ENCODE assay signal across 10 mouse cellular contexts in genomic region chr19:6858031-6858430, GRCm38 (mm10). TPM values are rescaled to one million over a fixed set of nuclear protein-coding genes. Genes with fewer than 3 reads are reported as not detected.
A peak's percentile ranks its signal among the peaks of the same experiment; 100 is the strongest.
DNase-seq lines count a peak whose midpoint lies in the region; ATAC-seq and TF ChIP-seq lines count a peak whose summit lies in the region.
"Had no signal": no experiment of that assay in that cellular context is flagged by ENCODE, and none has a peak within 500 bp of the region (broad histone marks: within the 10 kb centered on the region; RNA-seq: fewer than 3 reads in every experiment).

Gene Ccdc88b, minus strand, starts transcription at chr19:6858211.

- no peak within 1 kb of the TSS for H3K27ac ChIP-seq in heart, embryonic 15.5 days
- no peak within 1 kb of the TSS for H3K27ac ChIP-seq in heart, embryonic 11.5 days (ENCODE audit: low read depth, low read length)
- peak within 1 kb of the TSS; percentile 95 for H3K27ac ChIP-seq in CH12.LX (ENCODE audit: insufficient read depth, low read depth)
- peak within 1 kb of the TSS; percentile 5; the same call in 1 of the 2 replicates for H3K27ac ChIP-seq in liver, embryonic 16.5 days (ENCODE audit: low read length)
- peak within 1 kb of the TSS; percentile 83 for H3K27ac ChIP-seq in spleen, adult 2 months (ENCODE audit: insufficient read depth, low read length)
- no peak within 1 kb of the TSS for H3K27ac ChIP-seq in midbrain, embryonic 13.5 days
- H3K27ac ChIP-seq: left cerebral cortex, adult 2 months had no signal

- dilution Hi-C loops in CH12.LX (cut with MboI; ENCODE audit: extremely low pct_ligation_motif_present, extremely low pct_unique_long_range_greater_than_20kb, low sequenced_read_pairs) = no loop called here

- no peaks in the 10 kb centered on the region for H3K36me3 ChIP-seq in heart, embryonic 15.5 days
- no peaks in the 10 kb centered on the region for H3K36me3 ChIP-seq in heart, embryonic 11.5 days (ENCODE audit: control insufficient read depth, insufficient read depth, low read length)
- peaks cover 30 to 57% of the 10 kb centered on the region in 2 experiments for H3K36me3 ChIP-seq in CH12.LX (replicated peaks in 1 of 2; ENCODE audit: control insufficient read depth in 1 of 2, insufficient read depth in 1 of 2, low read length in 1 of 2)
- no peaks in the 10 kb centered on the region for H3K36me3 ChIP-seq in liver, embryonic 16.5 days (ENCODE audit: control insufficient read depth, insufficient read depth)
- peaks cover 7% of the 10 kb centered on the region for H3K36me3 ChIP-seq in spleen, adult 2 months (ENCODE audit: control insufficient read depth, insufficient read depth, low read length)
- H3K36me3 ChIP-seq in midbrain, embryonic 13.5 days = no peaks in the 10 kb centered on the region

- peak within 1 kb of the TSS; percentile 18; the same call in 1 of the 2 replicates for H3K4me2 ChIP-seq in heart, embryonic 15.5 days
- no peak within 1 kb of the TSS for H3K4me2 ChIP-seq in heart, embryonic 11.5 days
- H3K4me2 ChIP-seq in CH12.LX (ENCODE audit: insufficient read depth, low read depth, poor library complexity, severe bottlenecking) = peak within 1 kb of the TSS; percentile 86
- H3K4me2 ChIP-seq in liver, embryonic 16.5 days (ENCODE audit: low read depth, low read length) = peak within 1 kb of the TSS; percentile 29
- H3K4me2 ChIP-seq in midbrain, embryonic 13.5 days (replicated peaks) = no peak within 1 kb of the TSS

- TF ChIP-seq EP300 in CH12.LX (IDR thresholded peaks at IDR 0.05; ENCODE audit: low read length) = peak; percentile 86

- peaks cover 17% of the 10 kb centered on the region for H3K4me1 ChIP-seq in heart, embryonic 15.5 days (replicated peaks)
- peaks cover 9% of the 10 kb centered on the region for H3K4me1 ChIP-seq in heart, embryonic 11.5 days (ENCODE audit: control insufficient read depth, insufficient read depth, low read length)
- peaks cover 23 to 43% of the 10 kb centered on the region in 2 experiments for H3K4me1 ChIP-seq in CH12.LX (ENCODE audit: control insufficient read depth in 1 of 2, insufficient read depth in 2 of 2)
- peaks cover 17% of the 10 kb centered on the region for H3K4me1 ChIP-seq in liver, embryonic 16.5 days (ENCODE audit: control insufficient read depth, low read depth, low read length)
- H3K4me1 ChIP-seq in spleen, adult 2 months (ENCODE audit: control insufficient read depth, insufficient read depth, insufficient read length) = peaks cover 39% of the 10 kb centered on the region
- peaks cover 12% of the 10 kb centered on the region; the same call in 1 of the 2 replicates for H3K4me1 ChIP-seq in midbrain, embryonic 13.5 days (replicated peaks)

- no peak within 1 kb of the TSS for H3K9ac ChIP-seq in heart, embryonic 15.5 days
- no peak within 1 kb of the TSS for H3K9ac ChIP-seq in heart, embryonic 11.5 days (ENCODE audit: low read depth, low read length)
- H3K9ac ChIP-seq in CH12.LX (ENCODE audit: insufficient read depth, low read depth) = peak within 1 kb of the TSS; percentile 92
- H3K9ac ChIP-seq in liver, embryonic 16.5 days (ENCODE audit: low read depth, low read length) = no peak within 1 kb of the TSS
- H3K9ac ChIP-seq in midbrain, embryonic 13.5 days (replicated peaks) = no peak within 1 kb of the TSS

- peaks cover 15% of the 10 kb centered on the region for H3K27me3 ChIP-seq in heart, embryonic 15.5 days
- H3K27me3 ChIP-seq in heart, embryonic 11.5 days (ENCODE audit: control insufficient read depth, insufficient read depth, low read length) = peaks cover 10% of the 10 kb centered on the region
- H3K27me3 ChIP-seq in CH12.LX (replicated peaks) = no peaks in the 10 kb centered on the region
- no peaks in the 10 kb centered on the region for H3K27me3 ChIP-seq in liver, embryonic 16.5 days (ENCODE audit: control insufficient read depth, insufficient read depth, low read depth, low read length)
- H3K27me3 ChIP-seq in spleen, adult 2 months (ENCODE audit: control insufficient read depth, insufficient read depth, low read length) = no peaks in the 10 kb centered on the region
- peaks cover 21% of the 10 kb centered on the region for H3K27me3 ChIP-seq in midbrain, embryonic 13.5 days

- no peak for TF ChIP-seq CTCF in CH12.LX (conservative IDR thresholded peaks at IDR 0.05 in 1 of 2, IDR thresholded peaks at IDR 0.05 in 1 of 2; ENCODE audit: low read depth in 2 of 2, low read length in 2 of 2)
- no peak for TF ChIP-seq CTCF in spleen, adult 2 months (IDR thresholded peaks at IDR 0.05; ENCODE audit: extremely low read depth, insufficient read depth, insufficient read length, insufficient replicate concordance)

- in situ Hi-C loops in CH12.LX (cut with MboI; ENCODE audit: low pct_ligation_motif_present, low pct_unique_long_range_greater_than_20kb, low sequenced_read_pairs) = no loop called here

- 0 out of 2 replicates have a peak, but pooled peaks have one; percentile 19 for ATAC-seq in heart, embryonic 15.5 days (replicated peaks; ENCODE audit: insufficient number of reproducible peaks, insufficient read depth, low FRiP score, low read depth)
- ATAC-seq in heart, embryonic 11.5 days (replicated peaks; ENCODE audit: insufficient number of reproducible peaks, low FRiP score, low TSS enrichment) = no peak
- peak; percentile 50 for ATAC-seq in liver, embryonic 16.5 days (ENCODE audit: low read depth)
- no peak for ATAC-seq in midbrain, embryonic 13.5 days

- peak; percentile 95 for DNase-seq in CH12.LX (ENCODE audit: extremely low read depth)
- DNase-seq in spleen, adult 2 months (ENCODE audit: low read depth in 1 of 2, low spot score in 2 of 2) = peak; percentile 73 to 90
- no peak for DNase-seq in left cerebral cortex, adult 8-10 months (ENCODE audit: low spot score in 2 of 2)
- no peak for DNase-seq in layer of hippocampus, postnatal 25 days (ENCODE audit: extremely low spot score in 1 of 2, low spot score in 1 of 2)
- DNase-seq: cerebellum, postnatal 14 days had no signal

- TF ChIP-seq RAD21 in CH12.LX (IDR thresholded peaks at IDR 0.05; ENCODE audit: low read depth, low read length) = no peak

- peak; percentile 81 for TF ChIP-seq POLR2A in CH12.LX (IDR thresholded peaks at IDR 0.05; ENCODE audit: low read depth, low read length)
- peak; percentile 3; the same call in 1 of the 2 replicates for TF ChIP-seq POLR2A in spleen, adult 2 months (IDR thresholded peaks at IDR 0.05; ENCODE audit: low read depth, low read length)

- no peaks in the 10 kb centered on the region for H3K9me3 ChIP-seq in heart, embryonic 15.5 days (replicated peaks)
- H3K9me3 ChIP-seq in heart, embryonic 11.5 days (replicated peaks; ENCODE audit: control insufficient read depth, low read length) = no peaks in the 10 kb centered on the region
- H3K9me3 ChIP-seq in CH12.LX (replicated peaks; ENCODE audit: low read length) = no peaks in the 10 kb centered on the region
- no peaks in the 10 kb centered on the region for H3K9me3 ChIP-seq in liver, embryonic 16.5 days (replicated peaks; ENCODE audit: control insufficient read depth, low read length)
- H3K9me3 ChIP-seq in midbrain, embryonic 13.5 days = no peaks in the 10 kb centered on the region

- 57% methylated on average over 7 of the region's 7 CpGs for WGBS in heart, embryonic 15.5 days
- 65% methylated on average over 7 of the region's 7 CpGs for WGBS in heart, embryonic 11.5 days (ENCODE audit: insufficient replicate concordance)
- 23% methylated on average over 7 of the region's 7 CpGs for WGBS in liver, embryonic 16.5 days (ENCODE audit: insufficient replicate concordance)
- WGBS in spleen, adult 2 months = 10% methylated on average over 7 of the region's 7 CpGs
- WGBS in midbrain, embryonic 13.5 days = 85% methylated on average over 7 of the region's 7 CpGs

- peaks cover 23% of the 10 kb centered on the region for H3K79me2 ChIP-seq in CH12.LX (replicated peaks; ENCODE audit: control insufficient read depth, extremely low read depth, insufficient read depth, poor library complexity, severe bottlenecking)

- peak within 1 kb of the TSS; percentile 11; the same call in 1 of the 2 replicates for H3K4me3 ChIP-seq in heart, embryonic 15.5 days
- no peak within 1 kb of the TSS for H3K4me3 ChIP-seq in heart, embryonic 11.5 days (ENCODE audit: low read depth, low read length)
- peak within 1 kb of the TSS; percentile 65 to 97 (median 85) for H3K4me3 ChIP-seq in CH12.LX (replicated peaks in 1 of 3; ENCODE audit: low read depth in 2 of 3, low read length in 2 of 3, poor library complexity in 1 of 3)
- peak within 1 kb of the TSS; percentile 36 for H3K4me3 ChIP-seq in liver, embryonic 16.5 days (ENCODE audit: low read depth, low read length)
- peak within 1 kb of the TSS; percentile 67 for H3K4me3 ChIP-seq in spleen, adult 2 months (ENCODE audit: extremely low read depth, insufficient read depth, insufficient read length)
- H3K4me3 ChIP-seq in midbrain, embryonic 13.5 days (replicated peaks) = no peak within 1 kb of the TSS
- H3K4me3 ChIP-seq: left cerebral cortex, adult 2 months had no signal

TF ChIP-seq in CH12.LX, 34 proteins besides CTCF, POLR2A, EP300 and RAD21 (continues in another document):
- TF ChIP-seq TCF12 (IDR thresholded peaks at IDR 0.05; ENCODE audit: low read depth, low read length) (peak; percentile 99), ZKSCAN1 (IDR thresholded peaks at IDR 0.05; ENCODE audit: borderline replicate concordance, low read depth, low read length) (no peak), ZC3H11A (IDR thresholded peaks at IDR 0.05; ENCODE audit: low read depth, low read length) (no peak), ETS1 (conservative IDR thresholded peaks at IDR 0.05; ENCODE audit: low read depth, low read length) (peak; percentile 96), USF2 (conservative IDR thresholded peaks at IDR 0.05; ENCODE audit: low read depth, low read length) (no peak), MEF2A (IDR thresholded peaks at IDR 0.05; ENCODE audit: borderline replicate concordance, low read depth, low read length) (peak; percentile 88; the same call in 1 of the 2 replicates), UBTF (IDR thresholded peaks at IDR 0.05; ENCODE audit: low read depth, low read length) (no peak), MAFK (IDR thresholded peaks at IDR 0.05; ENCODE audit: insufficient replicate concordance, low read length) (no peak), CHD1 (IDR thresholded peaks at IDR 0.05; ENCODE audit: low read depth, low read length) (peak; percentile 25; the same call in 1 of the 2 replicates)

RNA-seq across cellular contexts. Expression of gene Ccdc88b, which starts in this region (rescaled TPM):
- 0.68 and 1.3 TPM in 2 replicates for polyA plus RNA-seq in heart, embryonic 15.5 days (2015; fragmentation: Nextera tagmentation; extraction: Ambion mirVana)
- polyA plus RNA-seq in heart, embryonic 11.5 days (2014; fragmentation: Nextera tagmentation; extraction: Ambion mirVana) = 0.15 and 0.84 TPM in 2 replicates
- total RNA-seq in CH12.LX (2012; rRNA removed) (57.0 and 76.4 TPM in 2 replicates), CH12.LX (2014; rRNA removed) (19.3 and 20.5 TPM in 2 replicates)
- 53.0 and 56.4 TPM in 2 replicates for polyA plus RNA-seq in CH12.LX (2012; ENCODE audit: insufficient read length, low read depth)
- polyA plus RNA-seq in liver, embryonic 16.5 days (2015; fragmentation: Nextera tagmentation; extraction: Ambion mirVana) = 1.9 and 2.8 TPM in 2 replicates
- polyA plus RNA-seq in spleen, adult 2 months (2012; rRNA removed) = 82.5 and 106 TPM in 2 replicates
- 1 to 10 TPM; 4.6 to 6.3 (median 5.8) TPM for total RNA-seq in left cerebral cortex, adult 8-10 months (2022)
- polyA plus RNA-seq in midbrain, embryonic 13.5 days (2015; fragmentation: Nextera tagmentation; extraction: Ambion mirVana) = 0.22 and 0.51 TPM in 2 replicates
- 10 to 100 TPM in 1 of 2 experiments, 1 to 10 TPM in 1; 7.5 to 11.9 TPM for total RNA-seq in layer of hippocampus, postnatal 25 days (2021)

Comparison
In these comparisons a context has a peak if more than half of its experiments do, and no peak if none do; other contexts are left out.
1. RNA of gene Ccdc88b (polyA plus RNA-seq): 82.5 to 106 TPM in spleen, adult 2 months and 53.0 to 56.4 TPM in CH12.LX; 1.9 to 2.8 TPM in liver, embryonic 16.5 days, 0.15 to 0.84 TPM in heart, embryonic 11.5 days, 0.68 to 1.3 TPM in heart, embryonic 15.5 days and 0.22 to 0.51 TPM in midbrain, embryonic 13.5 days; every median in the first group is over 10 times any median in the second.
2. ATAC-seq: peak in heart, embryonic 15.5 days (single experiment) and liver, embryonic 16.5 days (single experiment); none in heart, embryonic 11.5 days (single experiment) and midbrain, embryonic 13.5 days (single experiment).
3. H3K4me2 ChIP-seq: peak in heart, embryonic 15.5 days (single experiment), CH12.LX (single experiment) and liver, embryonic 16.5 days (single experiment); none in heart, embryonic 11.5 days (single experiment) and midbrain, embryonic 13.5 days (single experiment).
4. H3K4me3 ChIP-seq: peak in heart, embryonic 15.5 days (single experiment), CH12.LX (3 of 3), liver, embryonic 16.5 days (single experiment) and spleen, adult 2 months (single experiment); none in heart, embryonic 11.5 days (single experiment) and midbrain, embryonic 13.5 days (single experiment).
5. H3K27ac ChIP-seq: peak in CH12.LX (single experiment), liver, embryonic 16.5 days (single experiment) and spleen, adult 2 months (single experiment); none in heart, embryonic 15.5 days (single experiment), heart, embryonic 11.5 days (single experiment) and midbrain, embryonic 13.5 days (single experiment).
6. DNase-seq: peak in CH12.LX (single experiment) and spleen, adult 2 months (2 of 2); none in left cerebral cortex, adult 8-10 months (0 of 2) and layer of hippocampus, postnatal 25 days (0 of 2).